Mouse (Mus musculus): ENCODE results near the gene Lhx9. TPM values are rescaled to one million over a fixed set of nuclear protein-coding genes. Genes with fewer than 3 reads are reported as not detected.

Gene Lhx9
- not detected in 2 replicates for polyA plus RNA-seq (2012; ENCODE audit: low replicate concordance)

DNA sequence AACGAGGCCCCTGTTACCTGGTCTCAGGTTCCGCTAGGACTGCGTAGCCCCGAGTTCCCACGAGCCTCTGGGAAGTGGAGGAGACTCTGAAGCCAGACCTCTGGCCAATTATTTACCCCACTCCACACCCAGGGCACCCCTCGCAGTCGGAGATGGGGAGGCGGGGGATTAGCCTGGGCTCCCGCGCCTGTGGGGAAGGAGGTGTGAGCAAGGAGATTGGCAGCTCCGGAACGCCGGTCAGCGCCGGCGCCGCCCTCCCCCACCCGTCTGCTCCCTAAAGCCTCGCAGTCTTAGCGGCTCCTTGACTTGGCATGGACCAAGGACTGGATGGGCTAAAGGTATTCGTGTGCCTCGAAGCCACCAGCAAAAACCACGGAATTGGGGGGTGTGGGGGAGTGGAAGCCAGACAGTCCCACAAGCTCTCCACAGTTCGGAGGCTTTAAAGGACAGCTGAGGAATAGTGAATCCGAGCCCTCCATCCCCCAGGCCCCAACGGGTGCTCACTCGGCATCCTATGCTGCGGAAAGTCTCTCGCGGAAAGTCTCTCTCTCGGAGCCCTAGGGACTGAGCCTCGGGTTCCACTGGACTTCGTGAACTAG lies at the start of gene Lhx9:
Gene Lhx9 (minus strand): TSS at position 67 of the 599 bp plus-strand sequence.

DNA sequence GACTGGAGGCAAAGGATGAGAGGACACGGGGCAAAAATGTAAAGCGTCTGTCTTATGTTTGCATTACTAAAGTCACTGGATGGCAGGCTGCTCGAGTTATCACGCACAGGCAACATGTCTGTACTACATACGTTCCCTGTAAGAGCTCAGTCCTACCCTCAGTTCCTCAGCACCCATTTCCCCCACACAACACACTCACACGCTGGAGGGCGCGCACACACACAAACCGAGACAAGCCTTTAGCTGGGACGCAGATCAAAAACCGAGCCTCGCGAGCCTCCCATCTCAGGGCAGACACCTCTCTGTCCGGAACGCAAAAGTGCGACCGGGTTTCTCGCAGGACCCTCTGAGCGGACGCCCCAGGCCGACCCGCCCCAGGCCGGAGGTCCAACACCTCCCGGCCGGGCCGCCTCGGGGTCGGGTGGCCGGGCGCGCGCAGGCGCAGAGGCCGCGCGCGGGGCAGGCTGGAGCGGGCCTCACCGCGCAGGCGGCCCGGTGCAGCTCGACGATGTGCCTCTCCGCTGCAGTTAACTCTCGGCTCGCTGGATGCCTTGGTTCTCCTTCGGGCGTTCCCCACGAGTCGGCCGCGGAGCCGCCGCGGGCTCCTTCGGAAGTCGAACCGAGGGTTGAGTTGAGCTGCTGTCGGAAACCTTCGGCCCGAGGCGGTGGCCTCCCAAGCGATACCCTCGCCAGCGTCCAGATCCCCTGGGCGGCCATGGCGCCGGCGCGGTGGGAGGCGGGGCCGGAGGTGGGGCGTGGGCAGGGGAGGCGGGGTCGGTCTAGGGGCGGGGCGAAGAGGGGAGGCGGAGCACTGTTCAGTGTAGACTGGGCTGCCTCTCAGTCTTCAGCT lies 7.9 kb upstream of the Lhx9 start, which contains the start of gene 2310009B15Rik:
Gene 2310009B15Rik (minus strand): TSS at position 752 of the 850 bp plus-strand sequence.

Other genes with a start within 250 kb of the Lhx9 start
- gene Nek7, start 228.4 kb downstream of the Lhx9 start, polyA plus RNA-seq (2012; ENCODE audit: low replicate concordance): 10.4 and 12.7 TPM in 2 replicates
- 20.6 and 23.9 TPM in 2 replicates for gene 2310009B15Rik, start 8.3 kb upstream of the Lhx9 start, polyA plus RNA-seq (2012; ENCODE audit: low replicate concordance)
- 2.8 and 3.4 TPM in 2 replicates for gene Dennd1b, start 114.9 kb upstream of the Lhx9 start, polyA plus RNA-seq (2012; ENCODE audit: low replicate concordance)